Mouse (Mus musculus): ENCODE measurements around the gene Fbxl17.

DNA sequence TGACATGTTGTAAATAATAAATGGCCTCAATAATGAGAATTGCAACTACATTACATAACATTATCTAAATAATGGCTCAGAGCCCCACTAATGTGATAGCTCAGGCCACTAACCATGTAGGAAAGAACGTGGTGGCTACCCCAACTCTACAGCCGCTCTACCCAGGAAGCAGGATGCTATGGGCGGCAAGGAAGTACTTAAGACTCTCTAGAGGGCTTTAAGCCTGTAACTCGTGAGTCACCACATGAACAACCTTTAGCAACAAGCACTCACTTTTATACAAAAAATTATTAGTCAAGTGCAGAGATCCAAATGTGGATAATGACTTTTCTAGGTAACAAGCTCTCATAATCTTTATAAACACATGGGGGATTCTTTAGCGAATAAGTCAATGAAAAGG lies 365.0 kb downstream of the Fbxl17 start:
- TF ChIP-seq CTCF (IDR thresholded peaks at IDR 0.05; ENCODE audit: low read depth, low read length) (no peak), GATA1 (IDR thresholded peaks at IDR 0.05; ENCODE audit: borderline replicate concordance, low read length) (no peak), TAL1 (conservative IDR thresholded peaks at IDR 0.05; ENCODE audit: low read depth, low read length) (no peak)
